Mouse (Mus musculus) liver, adult 2 months (tissue): ENCODE measurements at regions not wholly inside any gene's neighbourhood (a gene's known extent, or its start where the extent isn't known, plus 50 kb on each side); places are given as distances from the start of the nearest gene placed in this dataset.

Source experiments
- DNase-seq: peaks from one replicate; pipeline ENCODE4 v3.0.0-alpha.2; 2011; ENCODE audit warnings: low read depth, low spot score; ENCODE audit errors: extremely low read depth
- H3K27ac ChIP-seq: fragments of 200-500 bp; replicated peaks from 2 replicates; pipeline ENCODE4 v1.5.1; 2012; ENCODE audit warnings: low read depth, mild to moderate bottlenecking, control low read depth, inconsistent platforms, low read length; ENCODE audit not compliant: insufficient read depth
- H3K27me3 ChIP-seq: fragments of 200-500 bp; 2 replicates; pipeline ENCODE4 v1.6.1; 2012; ENCODE audit warnings: mild to moderate bottlenecking, moderate library complexity, low read length, inconsistent platforms; ENCODE audit not compliant: control insufficient read depth, insufficient read depth
- H3K36me3 ChIP-seq: fragments of 200-500 bp; 2 replicates; pipeline ENCODE4 v1.6.1; 2012; ENCODE audit warnings: low read length, inconsistent platforms; ENCODE audit not compliant: control insufficient read depth, insufficient read depth
- H3K4me1 ChIP-seq: fragments of 200-500 bp; 2 replicates; pipeline ENCODE4 v1.6.1; 2011; ENCODE audit warnings: low read length; ENCODE audit not compliant: control insufficient read depth, insufficient read depth
- H3K4me3 ChIP-seq: fragments of 200-500 bp; 2 replicates; pipeline ENCODE4 v1.5.1; 2011; ENCODE audit warnings: low read depth, mild to moderate bottlenecking, control low read depth, low read length, moderate library complexity; ENCODE audit not compliant: insufficient read depth
- H3K79me2 ChIP-seq: fragments of 200-500 bp; 2 replicates; pipeline ENCODE4 v1.6.1; 2012; ENCODE audit warnings: inconsistent platforms, mild to moderate bottlenecking, low read length, moderate library complexity; ENCODE audit not compliant: control insufficient read depth, insufficient read depth
- H3K9ac ChIP-seq: fragments of 200-500 bp; 2 replicates; pipeline ENCODE4 v1.6.1; 2012; ENCODE audit warnings: low read depth, mild to moderate bottlenecking, control low read depth, inconsistent platforms, low read length
- CTCF ChIP-seq: fragments of 200-500 bp; IDR thresholded peaks from 2 replicates; pipeline ENCODE4 v1.5.1; 2011; ENCODE audit warnings: low read depth, low read length, control low read depth
- POLR2A ChIP-seq: fragments of 200-500 bp; IDR thresholded peaks from 2 replicates; pipeline ENCODE4 v1.6.1; 2011; ENCODE audit warnings: low read length, control low read depth; ENCODE audit not compliant: insufficient read depth; ENCODE audit errors: extremely low read depth
- WGBS: fragments of 180-500 bp; shearing (Covaris S2); methylation state at CpG from one replicate; pipeline ENCODE4 v1.1.7; 2018; 5-methylcytosine and 5-hydroxymethylcytosine counted together

- Histone ChIP-seq H3K27me3 (no peaks in the 10 kb centered on the region), H3K79me2 (no peaks in the 10 kb centered on the region), H3K36me3 (no peaks in the 10 kb centered on the region), H3K9ac (no peak overlapping the region), H3K27ac (no peak overlapping the region), H3K4me3 (no peak overlapping the region), H3K4me1 (no peaks in the 10 kb centered on the region)
- no peak for DNase-seq
- no peak for TF ChIP-seq CTCF
- TF ChIP-seq POLR2A: no peak
- WGBS: 60% methylated on average over 2 of the region's 2 CpGs
These were observed 63.9 kb upstream of the Ptprk start for GRCm38 (mm10) chr10:28010756-28011155.

GRCm38 (mm10) chr10:28012135-28012534 lies 62.5 kb upstream of the Ptprk start:
- no peak overlapping the region for H3K27ac ChIP-seq
- DNase-seq: no peak
- H3K9ac ChIP-seq: no peak overlapping the region
- H3K4me1 ChIP-seq: no peaks in the 10 kb centered on the region
- TF ChIP-seq CTCF (no peak), POLR2A (no peak)
- no peaks in the 10 kb centered on the region for H3K27me3 ChIP-seq
- no peak overlapping the region for H3K4me3 ChIP-seq
- no peaks in the 10 kb centered on the region for H3K36me3 ChIP-seq
- WGBS: 63% methylated on average over 1 of the region's 1 CpGs
- H3K79me2 ChIP-seq: no peaks in the 10 kb centered on the region

- H3K27ac ChIP-seq: no peak overlapping the region
- H3K27me3 ChIP-seq: no peaks in the 10 kb centered on the region
- no peak overlapping the region for H3K9ac ChIP-seq
- 87% methylated on average over 2 of the region's 2 CpGs for WGBS
- H3K4me3 ChIP-seq: no peak overlapping the region
- H3K4me1 ChIP-seq: no peaks in the 10 kb centered on the region
- TF ChIP-seq POLR2A (no peak), CTCF (no peak)
- H3K79me2 ChIP-seq: no peaks in the 10 kb centered on the region
- no peaks in the 10 kb centered on the region for H3K36me3 ChIP-seq
- no peak for DNase-seq
These were observed 61.2 kb upstream of the Ptprk start for GRCm38 (mm10) chr10:28013401-28013800.

GRCm38 (mm10) chr10:28014306-28014825 lies 60.3 kb upstream of the Ptprk start:
- Histone ChIP-seq H3K4me1 (no peaks in the 10 kb centered on the region), H3K27me3 (no peaks in the 10 kb centered on the region), H3K27ac (no peak overlapping the region), H3K36me3 (no peaks in the 10 kb centered on the region), H3K9ac (no peak overlapping the region), H3K79me2 (no peaks in the 10 kb centered on the region), H3K4me3 (no peak overlapping the region)
- 59% methylated on average over 2 of the region's 2 CpGs for WGBS
- DNase-seq: no peak
- TF ChIP-seq POLR2A: no peak
- TF ChIP-seq CTCF: no peak
